Mouse (Mus musculus) thymus, postnatal 14 days (tissue): ENCODE measurements around the gene Hepacam2.
"Not testable (repeated sequence)": the region's sequence is repeated elsewhere in the genome, so short reads cannot be mapped to it uniquely, and the experiment has no call there.

Experiments used
- DNase-seq: peaks from one replicate; pipeline ENCODE4 v3.0.0; 2021

The Hepacam2 gene

GRCm38 (mm10) chr6:3455944-3456536 is 42.1 kb downstream of the Hepacam2 start:
- DNase-seq, result no peak

GRCm38 (mm10) chr6:3454421-3454820 is 43.7 kb downstream of the Hepacam2 start:
- no peak for DNase-seq

GRCm38 (mm10) chr6:3447404-3447803 is 50.7 kb downstream of the Hepacam2 start:
- peak; percentile 66 for DNase-seq

GRCm38 (mm10) chr6:3443905-3444304 is 54.2 kb downstream of the Hepacam2 start:
- no peak for DNase-seq

- no peak for DNase-seq
Measured at GRCm38 (mm10) chr6:3436087-3436486, 62.0 kb downstream of the Hepacam2 start.

DNA sequence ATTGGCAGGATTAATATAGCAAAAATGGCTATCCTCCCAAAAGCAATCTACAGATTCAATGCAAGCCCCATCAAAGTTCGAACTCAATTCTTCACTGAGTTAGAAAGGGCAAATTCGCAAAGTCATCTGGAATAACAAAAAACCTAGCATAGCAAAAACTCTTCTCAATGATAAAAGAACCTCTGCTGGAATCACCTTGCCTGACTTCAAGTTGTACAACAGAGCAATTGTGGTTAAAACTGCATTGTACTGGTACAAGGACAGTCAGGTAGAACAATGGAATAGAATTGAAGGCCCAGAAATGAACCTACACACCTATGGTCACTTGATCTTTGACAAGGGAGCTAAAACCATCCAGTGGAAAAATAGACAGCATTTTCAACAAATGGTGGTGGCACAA is 67.1 kb downstream of the Hepacam2 start:
- not testable (repeated sequence) for DNase-seq

DNA sequence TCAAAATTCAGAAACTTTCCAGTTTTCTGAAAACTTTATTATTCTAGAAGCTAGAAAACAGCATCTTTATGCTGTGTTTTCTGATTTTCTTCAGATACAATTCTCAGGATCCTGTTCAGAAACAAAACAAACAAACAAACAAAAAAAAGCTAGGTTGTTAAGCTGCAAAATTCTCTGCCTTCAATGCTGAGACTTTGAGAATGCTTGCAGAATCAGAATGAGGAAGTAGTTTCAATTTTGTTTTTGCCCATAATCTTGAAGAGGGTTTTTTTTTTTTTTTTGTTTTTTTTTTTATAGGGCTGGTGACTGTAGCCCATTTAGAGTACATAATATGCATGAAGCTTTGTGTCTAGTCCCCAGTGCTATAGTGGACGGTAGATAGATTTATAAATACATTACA is 71.1 kb downstream of the Hepacam2 start:
- no peak for DNase-seq

GRCm38 (mm10) chr6:3425333-3425732 is 72.8 kb downstream of the Hepacam2 start:
- not testable (repeated sequence) for DNase-seq

GRCm38 (mm10) chr6:3424613-3425277 is 73.4 kb downstream of the Hepacam2 start:
- DNase-seq, result not testable (repeated sequence)
